Mouse (Mus musculus): ENCODE data around the gene Dcun1d1. TPM values are rescaled to one million over a fixed set of nuclear protein-coding genes. Genes with fewer than 3 reads are reported as not detected.

The Dcun1d1 gene
- polyA plus RNA-seq, 1 experiment from 2014 or later = 95.0 TPM

DNA sequence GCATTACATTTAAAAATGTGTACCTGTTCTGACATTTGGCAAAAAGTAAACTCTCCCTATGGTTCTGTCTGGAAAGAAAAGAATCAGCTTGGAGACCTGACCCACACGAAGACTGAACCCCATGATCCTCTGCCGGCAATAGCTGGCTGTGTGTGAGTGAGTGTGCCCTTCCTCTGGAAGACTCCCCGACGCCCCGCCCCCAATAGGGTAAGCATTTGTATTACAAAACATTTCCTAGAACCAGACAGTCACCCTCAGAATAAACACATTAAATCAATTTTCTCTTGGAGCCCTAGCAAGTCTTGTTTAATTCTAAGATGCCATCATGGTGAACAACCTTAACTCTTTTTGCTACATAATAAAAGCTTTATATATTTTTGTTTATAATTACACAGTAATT lies 44.1 kb downstream of the Dcun1d1 start:
- Histone ChIP-seq H3K9me3 (ENCODE audit: control insufficient read depth, low read length) (no peaks in the 10 kb centered on the region), H3K4me2 (no peak overlapping the region), H3K9ac (ENCODE audit: low read depth, low read length) (no peak overlapping the region), H3K4me1 (replicated peaks; ENCODE audit: control insufficient read depth, insufficient read depth, low read length) (no peaks in the 10 kb centered on the region), H3K36me3 (ENCODE audit: control insufficient read depth, insufficient read depth, low read length) (peaks cover 13% of the 10 kb centered on the region), H3K4me3 (ENCODE audit: low read depth, low read length) (no peak overlapping the region), H3K27ac (ENCODE audit: low read depth, low read length) (no peak overlapping the region), H3K27me3 (replicated peaks; ENCODE audit: control insufficient read depth, insufficient read depth, low read length) (no peaks in the 10 kb centered on the region)
- DNase-seq (ENCODE audit: low spot score) (no peak), ATAC-seq (replicated peaks; ENCODE audit: low FRiP score) (no peak)
- WGBS = 82% methylated on average over 5 of the region's 5 CpGs

DNA sequence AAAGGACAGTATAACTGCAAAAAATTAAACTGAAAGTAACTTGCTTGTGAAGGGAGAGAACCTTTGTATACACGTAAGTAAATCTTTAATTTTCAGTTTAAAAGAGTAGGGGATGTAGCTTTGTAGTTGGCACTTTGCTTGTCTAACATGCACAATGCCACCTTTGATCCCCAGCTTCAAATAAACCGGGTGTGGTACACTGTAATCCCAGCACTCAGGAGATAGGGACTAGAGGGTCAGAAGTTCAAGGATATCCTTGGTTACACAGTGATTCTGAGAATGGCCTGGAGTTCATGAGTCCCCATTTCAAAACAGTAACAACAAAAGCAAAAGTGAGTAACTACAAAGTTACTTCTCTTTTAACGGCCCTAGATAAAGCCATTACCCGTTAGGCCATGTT lies 46.1 kb downstream of the Dcun1d1 start:
- H3K27ac ChIP-seq (ENCODE audit: low read depth, low read length) = no peak overlapping the region; the same call in 1 of the 2 replicates
- H3K4me2 ChIP-seq = no peak overlapping the region
- peaks cover 6% of the 10 kb centered on the region; the same call in 1 of the 2 replicates for H3K36me3 ChIP-seq (ENCODE audit: control insufficient read depth, insufficient read depth, low read length)
- H3K4me3 ChIP-seq (ENCODE audit: low read depth, low read length) = no peak overlapping the region
- H3K9ac ChIP-seq (ENCODE audit: low read depth, low read length) = no peak overlapping the region
- ATAC-seq (replicated peaks; ENCODE audit: low FRiP score) (no peak), DNase-seq (ENCODE audit: low spot score) (no peak)
- H3K4me1 ChIP-seq (replicated peaks; ENCODE audit: control insufficient read depth, insufficient read depth, low read length) = no peaks in the 10 kb centered on the region
- WGBS = 83% methylated on average over 4 of the region's 4 CpGs
- no peaks in the 10 kb centered on the region for H3K27me3 ChIP-seq (replicated peaks; ENCODE audit: control insufficient read depth, insufficient read depth, low read length)
- H3K9me3 ChIP-seq (ENCODE audit: control insufficient read depth, low read length) = no peaks in the 10 kb centered on the region

DNA sequence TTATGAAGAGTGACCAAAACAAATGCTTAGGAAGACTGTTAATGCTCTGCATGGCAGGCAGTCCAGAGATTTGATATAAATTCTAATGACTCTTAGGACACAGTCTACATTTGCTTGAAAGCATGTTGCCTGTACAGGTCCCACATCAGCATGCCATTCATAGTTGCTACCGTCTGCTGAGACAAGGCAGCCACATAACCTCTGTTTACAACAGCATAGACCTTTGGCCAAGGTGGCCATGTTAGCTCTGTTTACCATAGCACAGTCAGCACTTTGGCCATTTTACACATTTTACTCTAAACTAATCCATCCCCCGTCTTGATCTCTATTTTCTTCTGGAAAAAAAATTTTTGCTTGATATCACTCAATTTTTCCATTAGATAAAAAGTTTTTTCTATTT lies 47.7 kb downstream of the Dcun1d1 start:
- Histone ChIP-seq H3K4me3 (ENCODE audit: low read depth, low read length) (no peak overlapping the region), H3K36me3 (ENCODE audit: control insufficient read depth, insufficient read depth, low read length) (peaks cover 6% of the 10 kb centered on the region; the same call in 1 of the 2 replicates), H3K27me3 (replicated peaks; ENCODE audit: control insufficient read depth, insufficient read depth, low read length) (no peaks in the 10 kb centered on the region), H3K9ac (ENCODE audit: low read depth, low read length) (no peak overlapping the region), H3K4me1 (replicated peaks; ENCODE audit: control insufficient read depth, insufficient read depth, low read length) (no peaks in the 10 kb centered on the region), H3K27ac (ENCODE audit: low read depth, low read length) (no peak overlapping the region), H3K9me3 (ENCODE audit: control insufficient read depth, low read length) (no peaks in the 10 kb centered on the region), H3K4me2 (no peak overlapping the region)
- ATAC-seq (replicated peaks; ENCODE audit: low FRiP score) = no peak
- DNase-seq (ENCODE audit: low spot score) = no peak
- WGBS = 86% methylated on average over 2 of the region's 2 CpGs

DNA sequence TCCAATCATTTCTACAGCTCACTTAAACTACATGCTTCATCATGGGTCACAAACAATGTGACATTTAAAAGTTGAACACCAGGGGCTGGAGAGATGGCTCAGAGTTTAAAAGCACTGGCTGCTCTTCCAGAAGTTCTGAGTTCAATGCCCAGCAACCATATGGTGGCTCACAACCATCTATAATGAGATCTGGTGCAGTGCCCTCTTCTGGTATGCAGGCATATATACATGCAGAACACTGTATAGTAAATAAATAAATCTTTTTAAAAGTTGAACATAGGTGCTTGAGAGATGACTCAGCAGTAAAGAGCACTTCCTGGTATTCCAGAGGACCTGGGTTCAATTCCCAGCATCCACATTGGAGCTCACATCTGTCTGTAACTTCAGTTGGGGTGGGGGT lies 54.0 kb downstream of the Dcun1d1 start:
- Histone ChIP-seq H3K9me3 (ENCODE audit: control insufficient read depth, low read length) (no peaks in the 10 kb centered on the region), H3K36me3 (ENCODE audit: control insufficient read depth, insufficient read depth, low read length) (no peaks in the 10 kb centered on the region), H3K27me3 (replicated peaks; ENCODE audit: control insufficient read depth, insufficient read depth, low read length) (no peaks in the 10 kb centered on the region), H3K4me2 (no peak overlapping the region), H3K4me1 (replicated peaks; ENCODE audit: control insufficient read depth, insufficient read depth, low read length) (no peaks in the 10 kb centered on the region), H3K9ac (ENCODE audit: low read depth, low read length) (no peak overlapping the region), H3K27ac (ENCODE audit: low read depth, low read length) (no peak overlapping the region), H3K4me3 (ENCODE audit: low read depth, low read length) (no peak overlapping the region)
- no peak for ATAC-seq (replicated peaks; ENCODE audit: low FRiP score)
- no peak for DNase-seq (ENCODE audit: low spot score)

DNA sequence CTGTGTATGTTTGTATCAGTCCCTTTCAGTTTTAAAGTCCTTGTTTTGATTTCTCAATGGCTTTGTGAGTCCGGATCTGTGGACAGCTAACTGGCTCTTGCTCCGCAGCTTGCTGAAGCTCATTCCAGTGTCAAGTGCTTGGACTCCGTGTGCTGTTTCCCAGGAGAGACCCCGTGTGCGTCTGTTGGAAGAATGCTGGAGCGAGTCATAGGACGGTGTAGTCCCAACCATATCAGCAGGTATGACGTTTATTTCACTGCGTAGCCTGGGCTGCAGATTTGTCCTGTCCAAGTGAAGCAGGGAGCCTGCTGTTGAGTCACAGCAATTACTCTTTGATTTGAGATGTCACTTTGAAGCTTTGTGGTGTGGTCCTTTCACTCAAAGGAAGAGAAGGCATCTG lies 87.9 kb downstream of the Dcun1d1 start:
- H3K27ac ChIP-seq (ENCODE audit: low read depth, low read length) = no peak overlapping the region
- no peak overlapping the region for H3K4me2 ChIP-seq
- DNase-seq (ENCODE audit: low spot score) (no peak), ATAC-seq (replicated peaks; ENCODE audit: low FRiP score) (no peak)
- no peak overlapping the region for H3K4me3 ChIP-seq (ENCODE audit: low read depth, low read length)
- H3K9ac ChIP-seq (ENCODE audit: low read depth, low read length) = no peak overlapping the region
- no peaks in the 10 kb centered on the region for H3K9me3 ChIP-seq (ENCODE audit: control insufficient read depth, low read length)
- H3K27me3 ChIP-seq (replicated peaks; ENCODE audit: control insufficient read depth, insufficient read depth, low read length) = no peaks in the 10 kb centered on the region
- 95% methylated on average over 9 of the region's 9 CpGs for WGBS
- H3K4me1 ChIP-seq (replicated peaks; ENCODE audit: control insufficient read depth, insufficient read depth, low read length) = no peaks in the 10 kb centered on the region
- no peaks in the 10 kb centered on the region for H3K36me3 ChIP-seq (ENCODE audit: control insufficient read depth, insufficient read depth, low read length)

Other genes with a start within 250 kb of the Dcun1d1 start
- 40.1 and 41.6 TPM in 2 replicates for gene Atp11b, start 183.3 kb downstream of the Dcun1d1 start, polyA plus RNA-seq (2014; fragmentation: Nextera tagmentation; extraction: Ambion mirVana)
- gene Mccc1, start 63.2 kb upstream of the Dcun1d1 start, polyA plus RNA-seq (2014; fragmentation: Nextera tagmentation; extraction: Ambion mirVana) = 28.3 and 28.9 TPM in 2 replicates
- gene Ccdc144b, start 116.1 kb upstream of the Dcun1d1 start, polyA plus RNA-seq (2014; fragmentation: Nextera tagmentation; extraction: Ambion mirVana) = not detected in 2 replicates
- gene Acad9, start 128.5 kb upstream of the Dcun1d1 start, polyA plus RNA-seq (2014; fragmentation: Nextera tagmentation; extraction: Ambion mirVana) = 68.7 and 71.1 TPM in 2 replicates
- gene D3Ertd254e, start 213.6 kb upstream of the Dcun1d1 start, polyA plus RNA-seq (2014; fragmentation: Nextera tagmentation; extraction: Ambion mirVana) = 4.0 and 4.2 TPM in 2 replicates

Measured in liver, embryonic 11.5 days (tissue).